Mouse (Mus musculus): Measurements from ENCODE around the gene Zg16.

The Zg16 gene

GRCm38 (mm10) chr7:127020031-127020430 lies 67.1 kb downstream of the Zg16 start:
- DNase-seq = peak; percentile 92

GRCm38 (mm10) chr7:127019306-127019960 lies 67.7 kb downstream of the Zg16 start:
- DNase-seq = peak; percentile 90

- peak; percentile 93 for DNase-seq
Measured at GRCm38 (mm10) chr7:127018416-127019305, 68.5 kb downstream of the Zg16 start.

- DNase-seq = peak; percentile 94
Measured at GRCm38 (mm10) chr7:127017950-127018345, 69.2 kb downstream of the Zg16 start.

- peak; percentile 100 for DNase-seq
Measured at GRCm38 (mm10) chr7:127016971-127017949, 69.9 kb downstream of the Zg16 start, which contains the start of gene Pagr1a. TSS of gene Pagr1a (minus strand) at chr7:127017352.

GRCm38 (mm10) chr7:127016486-127016938 lies 70.6 kb downstream of the Zg16 start:
- peak; percentile 99 for DNase-seq

- no peak for DNase-seq
Measured at GRCm38 (mm10) chr7:127016481-127016485, 70.8 kb downstream of the Zg16 start, which contains the start of gene Pagr1b. TSS of gene Pagr1b (minus strand) at chr7:127016484.

GRCm38 (mm10) chr7:127016081-127016480 lies 71.0 kb downstream of the Zg16 start:
- DNase-seq = peak; percentile 97

GRCm38 (mm10) chr7:127014993-127015392 lies 72.1 kb downstream of the Zg16 start:
- peak; percentile 91 for DNase-seq

- peak; percentile 99 for DNase-seq
Measured at GRCm38 (mm10) chr7:127014320-127014719, 72.8 kb downstream of the Zg16 start, which contains the start of gene Mvp. TSS of gene Mvp (minus strand) at chr7:127014621.

GRCm38 (mm10) chr7:127013385-127013784 lies 73.7 kb downstream of the Zg16 start:
- DNase-seq = peak; percentile 94

GRCm38 (mm10) chr7:127012845-127013244 lies 74.3 kb downstream of the Zg16 start:
- DNase-seq = peak; percentile 90

GRCm38 (mm10) chr7:127012374-127012773 lies 74.8 kb downstream of the Zg16 start:
- DNase-seq = no peak

GRCm38 (mm10) chr7:127011717-127012116 lies 75.4 kb downstream of the Zg16 start:
- DNase-seq = peak; percentile 90

GRCm38 (mm10) chr7:127011051-127011450 lies 76.1 kb downstream of the Zg16 start:
- DNase-seq = no peak

- no peak for DNase-seq
Measured at GRCm38 (mm10) chr7:127009307-127010085, 77.6 kb downstream of the Zg16 start.

GRCm38 (mm10) chr7:127008239-127009019 lies 78.7 kb downstream of the Zg16 start:
- DNase-seq = peak; percentile 99

GRCm38 (mm10) chr7:127007313-127008024 lies 79.7 kb downstream of the Zg16 start:
- no peak for DNase-seq

GRCm38 (mm10) chr7:127004122-127004875 lies 82.8 kb downstream of the Zg16 start:
- no peak for DNase-seq

- no peak for DNase-seq
Measured at GRCm38 (mm10) chr7:127003620-127004019, 83.5 kb downstream of the Zg16 start.

Data from heart, adult 11 months (tissue).